Mouse (Mus musculus) heart, adult 2 months (tissue): ENCODE measurements around the gene Cd3d.

ENCODE experiments used
- CTCF ChIP-seq: fragments of 200-600 bp; IDR thresholded peaks from 2 replicates; pipeline ENCODE4 v1.8.1; 2022; ENCODE audit warnings: antibody characterized with exemption, mild to moderate bottlenecking, moderate library complexity
- EP300 ChIP-seq: fragments of 200-500 bp; IDR thresholded peaks from 2 replicates; pipeline ENCODE4 v1.6.1; 2011; ENCODE audit warnings: low read depth, low read length, control low read depth; ENCODE audit not compliant: insufficient read depth
- POLR2A ChIP-seq: fragments of 200-500 bp; IDR thresholded peaks from 2 replicates; pipeline ENCODE4 v1.6.1; 2011; ENCODE audit warnings: mild to moderate bottlenecking, low read depth, low read length, control low read depth; ENCODE audit not compliant: insufficient read depth

GRCm38 (mm10) chr9:45032261-45032660 lies 50.7 kb downstream of the Cd3d start:
- TF ChIP-seq CTCF: no peak
- no peak for TF ChIP-seq POLR2A
- TF ChIP-seq EP300: no peak
